Mouse (Mus musculus) kidney, embryonic 14.5 days (tissue): ENCODE measurements at regions not wholly inside any gene's neighbourhood (a gene's known extent, or its start where the extent isn't known, plus 50 kb on each side); places are given as distances from the start of the nearest gene placed in this dataset.

ENCODE experiments used
- ATAC-seq: fragments of 200-750 bp; cut with Nextera tagmentation; 2 replicates; pipeline ENCODE4 v1.8.0; 2017; ENCODE audit warnings: moderate number of reproducible peaks, mild to moderate bottlenecking, moderate TSS enrichment, moderate library complexity; ENCODE audit not compliant: low FRiP score, low TSS enrichment
- H3K27ac ChIP-seq: fragments of 300-500 bp; sonication (generic); 2 replicates; pipeline ENCODE4 v1.5.1; 2014; ENCODE audit warnings: low read depth, mild to moderate bottlenecking, low read length, moderate library complexity, mixed read lengths
- H3K27me3 ChIP-seq: fragments of 300-500 bp; sonication (generic); 2 replicates; pipeline ENCODE4 v1.6.1; 2014; ENCODE audit warnings: mild to moderate bottlenecking, low read length; ENCODE audit not compliant: control insufficient read depth, insufficient read depth
- H3K36me3 ChIP-seq: fragments of 300-500 bp; sonication (generic); 2 replicates; pipeline ENCODE4 v1.6.1; 2014; ENCODE audit warnings: low read length, mixed read lengths; ENCODE audit not compliant: control insufficient read depth, insufficient read depth
- H3K4me1 ChIP-seq: fragments of 300-500 bp; sonication (generic); 2 replicates; pipeline ENCODE4 v1.6.1; 2014; ENCODE audit warnings: low read length, mixed read lengths; ENCODE audit not compliant: control insufficient read depth, insufficient read depth
- H3K4me2 ChIP-seq: fragments of 300-500 bp; sonication (generic); replicated peaks from 2 replicates; pipeline ENCODE4 v1.6.1; 2014; ENCODE audit warnings: low read depth, mild to moderate bottlenecking, low read length
- H3K4me3 ChIP-seq: fragments of 300-500 bp; sonication (generic); 2 replicates; pipeline ENCODE4 v1.5.1; 2014; ENCODE audit warnings: mild to moderate bottlenecking, low read length
- H3K9ac ChIP-seq: fragments of 300-500 bp; sonication (generic); 2 replicates; pipeline ENCODE4 v1.6.1; 2014; ENCODE audit warnings: low read depth, mild to moderate bottlenecking, low read length, moderate library complexity
- H3K9me3 ChIP-seq: fragments of 300-500 bp; sonication (generic); 2 replicates; pipeline ENCODE4 v1.6.1; 2016; ENCODE audit warnings: low read length; ENCODE audit not compliant: control insufficient read depth
- WGBS: fragments of 180-500 bp; shearing (Covaris S2); extraction: QIAGEN DNeasy Blood & Tissue Kit; methylation state at CpG from one replicate; pipeline ENCODE4 v1.1.7; 2014; 5-methylcytosine and 5-hydroxymethylcytosine counted together

GRCm38 (mm10) chr15:85676156-85676555, 58.6 kb upstream of the Ppara start:
- Histone ChIP-seq H3K9ac (no peak overlapping the region), H3K4me2 (no peak overlapping the region), H3K4me1 (peaks cover 30% of the 10 kb centered on the region), H3K27me3 (no peaks in the 10 kb centered on the region; the same call in 1 of the 2 replicates), H3K9me3 (no peaks in the 10 kb centered on the region), H3K27ac (no peak overlapping the region), H3K36me3 (peaks cover 7% of the 10 kb centered on the region; the same call in 1 of the 2 replicates), H3K4me3 (no peak overlapping the region)
- 80% methylated on average over 3 of the region's 3 CpGs for WGBS
- no peak for ATAC-seq

GRCm38 (mm10) chr15:85676871-85677270, 57.9 kb upstream of the Ppara start:
- WGBS: 70% methylated on average over 10 of the region's 10 CpGs
- no peaks in the 10 kb centered on the region; the same call in 1 of the 2 replicates for H3K27me3 ChIP-seq

GRCm38 (mm10) chr15:85677381-85677780, 57.4 kb upstream of the Ppara start:
- Histone ChIP-seq H3K9ac (no peak overlapping the region), H3K4me3 (no peak overlapping the region), H3K27ac (no peak overlapping the region), H3K4me1 (peaks cover 31% of the 10 kb centered on the region), H3K27me3 (no peaks in the 10 kb centered on the region), H3K4me2 (no peak overlapping the region), H3K36me3 (peaks cover 13% of the 10 kb centered on the region; the same call in 1 of the 2 replicates), H3K9me3 (no peaks in the 10 kb centered on the region)
- WGBS: 87% methylated on average over 6 of the region's 6 CpGs
- ATAC-seq: no peak

More at GRCm38 (mm10) chr15:85676871-85677270, 57.9 kb upstream of the Ppara start:
- peaks cover 31% of the 10 kb centered on the region for H3K4me1 ChIP-seq
- no peak overlapping the region for H3K4me3 ChIP-seq
- no peak overlapping the region for H3K9ac ChIP-seq
- H3K4me2 ChIP-seq: no peak overlapping the region
- peaks cover 9% of the 10 kb centered on the region; the same call in 1 of the 2 replicates for H3K36me3 ChIP-seq
- no peak for ATAC-seq
- no peaks in the 10 kb centered on the region for H3K9me3 ChIP-seq
- no peak overlapping the region for H3K27ac ChIP-seq

- 92% methylated on average over 10 of the region's 10 CpGs for WGBS
- peaks cover 31% of the 10 kb centered on the region for H3K4me1 ChIP-seq
- no peak overlapping the region for H3K9ac ChIP-seq
- peaks cover 13% of the 10 kb centered on the region; the same call in 1 of the 2 replicates for H3K36me3 ChIP-seq
- no peak overlapping the region for H3K4me2 ChIP-seq
- no peak overlapping the region for H3K4me3 ChIP-seq
- H3K27me3 ChIP-seq: no peaks in the 10 kb centered on the region
- no peak overlapping the region for H3K27ac ChIP-seq
- no peak for ATAC-seq
- H3K9me3 ChIP-seq: no peaks in the 10 kb centered on the region
Measured at GRCm38 (mm10) chr15:85677855-85678254, 56.9 kb upstream of the Ppara start.

- Histone ChIP-seq H3K4me1 (peaks cover 30% of the 10 kb centered on the region), H3K9me3 (no peaks in the 10 kb centered on the region), H3K36me3 (peaks cover 17% of the 10 kb centered on the region; the same call in 1 of the 2 replicates), H3K4me3 (no peak overlapping the region), H3K27me3 (no peaks in the 10 kb centered on the region), H3K9ac (no peak overlapping the region), H3K27ac (no peak overlapping the region), H3K4me2 (no peak overlapping the region)
- 93% methylated on average over 15 of the region's 15 CpGs for WGBS
- ATAC-seq: no peak
Measured at GRCm38 (mm10) chr15:85678351-85678895, 56.4 kb upstream of the Ppara start.

GRCm38 (mm10) chr15:85678981-85679708, 55.6 kb upstream of the Ppara start:
- WGBS: 88% methylated on average over 24 of the region's 24 CpGs

GRCm38 (mm10) chr15:85679864-85680428, 54.8 kb upstream of the Ppara start:
- Histone ChIP-seq H3K4me2 (no peak overlapping the region), H3K9me3 (no peaks in the 10 kb centered on the region), H3K4me3 (no peak overlapping the region), H3K27me3 (no peaks in the 10 kb centered on the region), H3K4me1 (peaks cover 17% of the 10 kb centered on the region), H3K36me3 (peaks cover 28% of the 10 kb centered on the region), H3K27ac (no peak overlapping the region), H3K9ac (no peak overlapping the region)
- 83% methylated on average over 10 of the region's 10 CpGs for WGBS
- ATAC-seq: no peak

More at GRCm38 (mm10) chr15:85678981-85679708, 55.6 kb upstream of the Ppara start:
- Histone ChIP-seq H3K9ac (no peak overlapping the region), H3K27ac (no peak overlapping the region), H3K9me3 (no peaks in the 10 kb centered on the region), H3K27me3 (no peaks in the 10 kb centered on the region), H3K36me3 (peaks cover 20% of the 10 kb centered on the region), H3K4me3 (no peak overlapping the region), H3K4me1 (peaks cover 23% of the 10 kb centered on the region), H3K4me2 (no peak overlapping the region)
- ATAC-seq: no peak

- no peaks in the 10 kb centered on the region for H3K9me3 ChIP-seq
- H3K36me3 ChIP-seq: peaks cover 35% of the 10 kb centered on the region
- peak; percentile 17; the same call in 1 of the 2 replicates for ATAC-seq
- H3K4me3 ChIP-seq: no peak overlapping the region
- H3K4me2 ChIP-seq: no peak overlapping the region
- H3K9ac ChIP-seq: no peak overlapping the region
- H3K4me1 ChIP-seq: peaks cover 10% of the 10 kb centered on the region
- WGBS: 37% methylated on average over 13 of the region's 13 CpGs
- H3K27ac ChIP-seq: no peak overlapping the region; the same call in 1 of the 2 replicates
- H3K27me3 ChIP-seq: no peaks in the 10 kb centered on the region
Measured at GRCm38 (mm10) chr15:85680460-85681224, 54.1 kb upstream of the Ppara start.
